Mouse (Mus musculus): ENCODE measurements at regions not wholly inside any gene's neighbourhood (a gene's known extent, or its start where the extent isn't known, plus 50 kb on each side); places are given as distances from the start of the nearest gene placed in this dataset.
A peak's percentile ranks its signal among the peaks of the same experiment; 100 is the strongest.

GRCm38 (mm10) chr16:54440932-54441331, 856.9 kb downstream of the Zpld1 start:
- DNase-seq (ENCODE audit: low spot score) = peak; percentile 3

GRCm38 (mm10) chr16:54406638-54407037, 891.1 kb downstream of the Zpld1 start:
- DNase-seq (ENCODE audit: low spot score) = no peak

GRCm38 (mm10) chr16:54384019-54384418, 913.8 kb downstream of the Zpld1 start:
- DNase-seq (ENCODE audit: low spot score) = no peak

DNA sequence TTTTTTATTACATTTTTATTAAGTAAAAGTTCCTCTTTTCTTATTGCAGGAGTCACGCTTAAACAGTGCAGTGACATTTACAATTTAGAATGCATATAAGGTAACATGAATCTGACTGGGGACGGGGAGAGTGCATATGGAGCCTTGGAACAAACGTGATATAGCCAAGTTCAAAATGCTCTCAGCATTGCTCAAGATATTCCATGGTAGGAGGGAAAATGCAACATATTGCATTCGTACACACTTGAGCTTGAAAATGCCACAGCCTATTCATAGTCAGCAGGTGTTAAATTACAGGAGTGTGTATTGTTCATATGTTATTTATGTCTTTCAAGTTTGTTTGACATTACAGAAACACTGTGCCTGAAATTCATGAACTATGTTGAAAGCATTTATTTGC, 922.8 kb downstream of the Zpld1 start:
- peak; percentile 5 for DNase-seq (ENCODE audit: low spot score)

- DNase-seq (ENCODE audit: low spot score) = no peak
Observed at GRCm38 (mm10) chr16:54354423-54354822, 943.4 kb downstream of the Zpld1 start.

DNA sequence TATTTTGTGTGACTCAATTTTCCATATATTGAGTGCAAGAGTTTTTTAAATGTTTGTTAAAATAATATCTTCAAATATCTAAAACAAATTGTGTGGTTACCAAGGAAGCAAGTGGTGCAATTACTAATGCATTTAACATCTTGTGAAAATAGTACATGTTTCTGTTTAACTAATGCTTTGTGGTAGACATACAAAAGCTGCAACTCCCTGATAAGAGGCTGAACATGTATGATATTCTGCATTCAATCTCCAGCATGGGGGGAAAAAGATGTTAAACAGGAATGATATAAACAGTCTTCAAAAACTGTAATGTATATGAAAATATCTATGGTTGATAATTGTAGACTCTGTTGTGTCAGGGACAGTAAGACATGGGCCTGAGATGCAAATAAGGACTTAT, 949.0 kb downstream of the Zpld1 start:
- DNase-seq (ENCODE audit: low spot score) = no peak

DNA sequence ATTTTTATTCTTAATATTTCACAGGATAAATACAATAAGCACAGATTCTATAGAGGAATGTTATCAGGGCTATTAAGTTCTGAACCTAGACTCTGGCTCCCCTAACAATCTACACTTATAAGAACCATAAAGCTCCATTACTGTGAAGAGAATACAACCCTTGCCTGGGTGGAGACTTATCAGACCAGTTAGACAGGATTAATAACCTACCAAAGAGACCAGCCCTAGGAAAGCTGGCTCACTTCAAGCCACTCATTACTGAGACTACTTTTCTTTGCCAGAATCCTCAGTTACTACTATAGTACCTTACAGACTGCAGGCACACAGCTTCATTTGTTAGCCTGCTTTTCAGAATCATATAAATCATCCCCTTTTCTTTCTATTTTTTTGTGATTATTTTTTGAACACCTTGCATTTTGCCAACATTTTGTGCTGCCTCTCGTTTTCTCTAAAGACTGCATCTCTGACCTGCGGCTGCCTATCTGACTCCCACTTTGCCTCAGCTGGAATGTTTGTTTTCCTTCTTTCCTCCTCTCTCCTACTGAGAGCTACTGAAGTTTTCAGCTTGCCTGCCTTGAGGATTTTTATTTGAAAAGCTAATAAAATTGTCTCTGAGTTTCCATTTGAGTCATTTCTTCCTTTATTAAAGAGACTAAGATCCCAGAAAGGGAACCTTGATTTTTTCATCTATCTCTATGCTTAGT, 951.5 kb downstream of the Zpld1 start:
- DNase-seq (ENCODE audit: low spot score) = no peak

Measured in left cerebral cortex, adult 11 months (tissue).